Mouse (Mus musculus) T-helper 2 cell (primary cell): Measurements from ENCODE around the gene Cacna1s.

Experiments
- in situ Hi-C: fragments of 300-600 bp; cut with MboI, MseI; formaldehyde crosslinking; loops from one replicate; pipeline ENCODE4 v1.15.1; 2025; ENCODE audit warnings: high pct_unique_total_duplicates

Gene Cacna1s

DNA sequence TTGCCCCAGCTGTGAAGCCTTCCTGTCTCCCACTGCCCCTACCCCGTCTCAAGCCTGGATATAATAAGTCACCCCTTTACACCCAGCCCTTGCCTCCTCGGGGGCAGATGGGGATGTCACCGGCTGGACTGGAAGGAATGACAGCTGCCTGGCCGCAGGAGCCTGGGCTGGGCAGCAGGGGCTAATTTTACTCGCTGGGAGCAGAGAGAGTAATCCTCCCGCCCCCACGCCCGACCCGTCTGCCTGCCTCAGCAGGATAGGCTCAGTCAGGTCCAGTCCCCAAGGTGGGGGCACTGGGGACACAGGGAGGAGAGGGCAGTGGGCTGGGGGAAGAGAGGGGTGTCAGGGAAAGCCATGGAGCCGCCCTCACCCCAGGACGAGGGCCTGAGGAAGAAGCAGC is at the start of gene Cacna1s:
Gene Cacna1s, plus strand, starts transcription at position 204 of the 400 bp plus-strand sequence.
- in situ Hi-C loops: no loop called here

DNA sequence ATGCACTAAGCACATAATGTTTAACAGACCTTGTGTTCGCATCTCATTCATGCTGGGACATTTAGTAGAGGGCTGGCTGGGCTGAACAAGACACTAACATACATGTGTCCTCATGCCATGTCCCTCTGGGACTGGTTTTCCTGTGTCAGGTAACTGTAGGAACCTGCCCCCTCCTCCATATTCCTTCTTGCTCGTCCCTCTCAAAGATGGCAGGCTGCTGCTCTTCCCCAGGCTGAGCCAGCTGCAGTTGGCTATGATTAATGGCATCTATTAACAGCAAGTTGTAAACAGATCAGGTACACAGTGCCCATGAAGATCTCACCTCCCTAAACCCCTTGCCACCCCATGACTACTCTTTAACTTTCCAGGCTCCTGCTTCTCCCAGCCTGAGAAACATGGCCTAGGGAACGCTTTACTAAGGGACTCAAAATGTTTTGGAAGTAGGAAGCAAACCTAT is 46.2 kb upstream of the Cacna1s start, which contains the start of gene Igfn1:
Gene Igfn1, minus strand, starts transcription at position 51 of the 457 bp plus-strand sequence.
- in situ Hi-C loops: loop anchor here (10.0 kb wide), 1 partner anchor 272 kb away; no protein-coding TSS in a partner anchor

- in situ Hi-C loops: loop anchor here (10.0 kb wide), 1 partner anchor 273 kb away; no protein-coding TSS in a partner anchor
Measured at GRCm38 (mm10) chr1:136007211-136008158, 45.1 kb upstream of the Cacna1s start, which contains the start of gene Tmem9. Tmem9 (plus strand) TSS chr1:136008150.

DNA sequence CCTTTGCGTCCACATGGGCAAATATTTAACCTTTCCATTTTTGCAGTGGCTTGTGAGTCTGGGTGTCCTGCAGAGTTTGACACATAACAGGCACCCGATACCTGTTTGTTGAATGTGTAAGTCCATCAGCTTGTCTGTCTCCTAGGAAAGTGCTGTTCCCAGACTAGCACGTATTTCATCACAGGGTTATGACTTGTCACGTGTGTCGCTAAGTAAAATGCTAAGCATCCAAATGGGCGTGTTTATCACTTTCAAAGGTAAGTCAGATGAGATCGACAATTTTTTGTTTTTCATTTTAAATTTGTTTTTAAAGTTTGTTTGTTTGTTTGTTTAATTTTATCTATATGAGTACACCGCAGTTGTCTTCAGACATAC is 44.4 kb upstream of the Cacna1s start:
- in situ Hi-C loops: loop anchor here (10.0 kb wide), 1 partner anchor 273 kb away; no protein-coding TSS in a partner anchor

DNA sequence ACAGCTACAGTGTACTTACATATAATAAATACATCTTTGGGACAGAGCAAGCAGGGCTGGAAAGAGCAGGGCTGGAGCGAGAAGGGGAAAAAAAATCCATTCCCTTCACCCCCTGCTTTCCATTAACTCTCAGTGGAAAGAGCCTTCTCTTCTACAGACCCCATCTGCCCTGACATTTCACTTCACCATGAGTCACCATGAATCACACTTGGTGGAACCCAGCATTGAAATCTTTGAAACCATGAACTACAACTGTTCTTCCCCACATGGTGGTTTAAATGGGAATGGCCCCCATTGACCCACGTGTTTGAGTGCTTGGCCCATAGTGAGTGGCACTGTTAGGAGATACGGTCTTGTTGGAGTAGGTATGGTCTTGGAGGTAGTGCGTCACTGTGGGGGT is 42.3 kb upstream of the Cacna1s start:
- in situ Hi-C loops: no loop called here

DNA sequence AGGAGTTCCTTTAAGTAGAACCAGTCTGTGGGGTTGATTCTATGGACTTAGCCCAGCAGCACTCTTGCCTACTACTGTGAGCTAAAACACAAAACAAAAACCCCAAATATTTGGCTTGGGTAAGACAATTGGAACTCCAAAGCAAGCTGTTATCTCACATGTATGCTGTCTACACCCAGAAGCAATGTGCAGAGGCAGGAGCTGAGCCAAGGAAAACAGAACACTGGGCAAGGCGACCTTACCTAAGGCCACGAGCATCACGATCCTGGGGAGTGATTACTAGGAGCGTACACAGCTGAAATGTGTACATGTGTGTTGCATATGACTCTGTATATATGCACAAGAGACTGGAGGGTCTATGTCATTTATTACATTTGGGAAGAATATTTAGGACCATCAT is 39.0 kb upstream of the Cacna1s start:
- in situ Hi-C loops: no loop called here

GRCm38 (mm10) chr1:136014796-136015502 is 37.6 kb upstream of the Cacna1s start:
- in situ Hi-C loops: no loop called here

- in situ Hi-C loops: no loop called here
Measured at GRCm38 (mm10) chr1:136017307-136017706, 35.2 kb upstream of the Cacna1s start.

DNA sequence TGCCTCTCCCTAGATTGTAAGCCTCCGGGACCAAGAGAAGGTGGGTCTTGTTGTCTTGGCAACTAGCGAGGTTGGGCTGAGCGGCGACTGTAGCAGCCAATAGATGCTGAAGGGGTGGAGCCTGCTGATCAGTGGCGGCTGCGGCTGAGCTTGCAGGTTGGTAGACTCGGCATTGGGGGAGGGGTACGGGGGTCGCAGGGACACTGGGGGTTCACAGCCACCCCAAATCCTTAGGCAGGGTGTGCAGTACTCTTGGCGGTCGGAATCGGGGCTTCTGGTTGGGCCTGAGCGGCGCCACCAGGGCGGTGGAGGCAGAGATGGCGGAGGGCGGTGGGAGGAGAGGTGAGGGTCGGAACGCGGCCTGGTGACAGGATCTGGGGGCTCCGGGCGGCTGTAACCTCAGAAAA is 34.6 kb upstream of the Cacna1s start:
- in situ Hi-C loops: no loop called here

DNA sequence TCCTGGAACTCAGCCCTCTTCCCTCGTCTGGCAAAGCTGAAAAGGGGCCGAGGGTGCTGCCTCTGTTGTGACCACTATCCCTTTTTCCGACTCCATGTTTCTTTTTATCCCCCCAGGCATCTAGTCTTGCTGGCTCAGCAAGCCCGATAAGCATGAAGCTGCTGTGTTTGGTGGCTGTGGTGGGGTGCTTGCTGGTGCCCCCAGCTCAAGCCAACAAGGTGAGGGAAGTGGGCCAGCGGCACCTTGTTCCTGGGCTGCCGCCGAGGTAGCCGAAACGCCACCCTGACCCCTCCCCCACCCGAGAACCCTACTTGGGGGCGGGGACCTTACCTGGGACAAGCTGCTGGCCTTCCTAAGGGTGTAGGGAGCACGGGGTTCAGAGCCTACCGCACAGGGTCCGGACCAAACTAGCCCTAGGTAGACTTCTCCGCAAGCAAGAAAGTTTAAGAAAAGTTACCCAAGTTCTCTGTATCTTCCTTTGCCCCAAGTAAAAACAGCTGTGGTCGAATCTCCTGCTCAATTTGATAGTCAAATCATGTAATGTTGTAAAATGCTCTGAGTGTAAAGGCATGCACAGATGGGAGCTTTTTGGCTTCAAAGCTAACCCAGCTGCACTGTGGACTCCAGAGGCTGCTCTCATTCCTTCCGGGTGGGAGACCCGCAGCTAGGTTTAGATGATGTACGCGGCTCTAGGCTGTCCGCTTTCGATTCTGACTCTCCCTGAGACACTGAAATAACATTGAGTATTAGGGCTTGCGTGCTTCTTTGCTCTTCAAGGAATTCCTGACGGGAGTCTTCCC is 34.0 kb upstream of the Cacna1s start:
- in situ Hi-C loops: no loop called here

- in situ Hi-C loops: no loop called here
Measured at GRCm38 (mm10) chr1:136030201-136030600, 22.3 kb upstream of the Cacna1s start.

GRCm38 (mm10) chr1:136031697-136032096 is 20.9 kb upstream of the Cacna1s start:
- in situ Hi-C loops: no loop called here

GRCm38 (mm10) chr1:136032961-136033360 is 19.6 kb upstream of the Cacna1s start:
- in situ Hi-C loops: no loop called here

DNA sequence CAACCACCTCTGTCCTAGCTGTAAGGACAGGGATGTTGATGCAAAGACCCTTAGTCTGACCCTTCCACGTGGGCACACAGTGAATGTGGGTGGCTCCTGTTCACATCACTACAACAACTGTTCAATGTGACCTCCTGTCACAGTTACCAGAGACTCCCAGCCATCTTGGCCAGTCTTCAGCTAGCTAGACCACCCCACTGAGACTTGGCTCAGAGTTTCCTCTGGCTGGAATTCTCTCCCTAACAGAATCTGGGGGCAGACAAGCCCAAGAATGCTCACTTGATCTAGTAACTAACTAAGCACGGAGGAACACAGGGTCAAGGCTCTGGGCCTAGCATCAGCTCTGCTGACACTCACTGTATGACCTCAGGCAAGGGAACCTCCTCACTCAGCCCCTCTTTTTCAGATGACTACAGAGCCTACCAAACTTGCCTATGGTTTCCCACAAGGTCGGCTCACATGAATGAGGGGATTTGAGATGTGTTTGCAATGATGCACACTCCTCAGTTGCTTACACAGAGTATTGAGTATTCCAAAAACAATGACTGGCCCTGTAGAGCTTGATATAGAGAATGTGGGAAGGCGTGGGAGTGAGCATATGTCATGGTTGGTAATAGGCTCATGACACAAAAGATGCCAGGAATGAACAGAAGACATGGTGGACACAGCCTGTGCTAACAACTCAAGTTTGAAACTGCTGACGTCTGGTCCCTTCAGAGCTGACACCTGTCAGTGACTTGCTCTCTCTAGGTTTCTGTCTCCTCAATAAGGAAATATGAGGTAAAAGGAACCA is 13.6 kb upstream of the Cacna1s start:
- in situ Hi-C loops: no loop called here

DNA sequence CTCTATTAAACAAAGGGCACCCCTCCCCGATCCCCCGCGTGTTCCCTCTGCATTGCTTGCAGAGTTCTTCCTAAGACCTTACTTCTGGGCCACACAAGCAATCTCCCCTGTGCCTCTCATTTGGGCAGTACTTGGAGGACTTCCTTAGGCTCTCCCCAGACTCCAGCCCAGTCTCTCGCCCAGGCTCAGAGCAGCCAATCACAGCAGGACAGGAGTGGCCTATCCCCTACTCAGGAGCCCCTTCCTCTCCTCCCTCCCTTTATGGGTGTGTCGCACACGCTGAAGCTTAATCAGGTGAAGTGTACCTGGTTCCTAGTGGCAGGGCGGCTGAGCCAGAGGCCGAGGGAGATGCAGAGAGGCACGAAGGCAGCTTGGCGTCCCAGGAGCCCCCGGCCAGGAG is 12.1 kb upstream of the Cacna1s start:
- in situ Hi-C loops: loop anchor here (10.0 kb wide), 1 partner anchor 64 kb away; no protein-coding TSS in a partner anchor

DNA sequence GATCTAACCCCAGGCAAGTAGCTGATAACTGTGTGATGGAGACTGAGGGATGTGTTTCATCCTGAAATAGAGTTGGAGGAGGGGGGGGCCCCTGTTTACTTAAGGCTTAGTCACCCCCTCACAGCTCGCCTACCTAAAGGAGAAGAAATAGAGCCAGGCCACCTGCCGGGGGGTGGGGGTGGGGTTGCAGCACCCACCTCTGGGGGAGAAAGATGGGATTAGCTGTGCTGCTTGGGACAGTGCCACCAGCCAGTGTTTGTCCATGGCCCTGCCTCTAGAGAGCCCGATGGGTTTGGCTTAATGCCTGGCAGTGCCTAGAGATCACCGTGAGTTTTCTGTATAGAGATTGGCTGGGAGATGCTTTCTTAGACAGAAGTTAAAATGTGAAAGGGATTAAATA is 11.7 kb upstream of the Cacna1s start:
- in situ Hi-C loops: loop anchor here (10.0 kb wide), 1 partner anchor 64 kb away; no protein-coding TSS in a partner anchor

DNA sequence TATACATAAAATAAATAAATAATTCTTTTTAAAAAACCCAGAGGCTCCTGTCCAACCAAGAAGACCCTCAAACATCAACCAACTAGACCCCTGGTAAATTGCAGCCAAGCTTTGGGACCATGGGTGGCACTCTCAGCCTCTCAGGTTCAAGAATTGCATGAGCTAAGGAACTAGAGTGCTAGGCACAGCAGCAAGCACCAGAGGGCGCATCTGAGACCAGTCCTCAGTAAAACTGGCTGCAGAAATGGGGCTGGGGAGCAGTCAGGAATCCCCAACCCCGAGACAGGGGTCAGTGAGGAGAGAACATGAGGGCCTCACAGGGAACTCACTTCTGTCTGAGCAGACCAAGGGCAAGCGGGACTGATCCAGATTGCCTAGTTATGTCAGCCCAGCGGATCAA is 6.8 kb upstream of the Cacna1s start:
- in situ Hi-C loops: loop anchor here (5.0 to 10.0 kb wide), 2 partner anchors 59 to 422 kb away; partner anchors contain the start of gene Kif14

- in situ Hi-C loops: loop anchor here (5.0 to 10.0 kb wide), 2 partner anchors 57 to 420 kb away; partner anchors contain the start of gene Kif14
Measured at GRCm38 (mm10) chr1:136047432-136047831, 5.1 kb upstream of the Cacna1s start.

DNA sequence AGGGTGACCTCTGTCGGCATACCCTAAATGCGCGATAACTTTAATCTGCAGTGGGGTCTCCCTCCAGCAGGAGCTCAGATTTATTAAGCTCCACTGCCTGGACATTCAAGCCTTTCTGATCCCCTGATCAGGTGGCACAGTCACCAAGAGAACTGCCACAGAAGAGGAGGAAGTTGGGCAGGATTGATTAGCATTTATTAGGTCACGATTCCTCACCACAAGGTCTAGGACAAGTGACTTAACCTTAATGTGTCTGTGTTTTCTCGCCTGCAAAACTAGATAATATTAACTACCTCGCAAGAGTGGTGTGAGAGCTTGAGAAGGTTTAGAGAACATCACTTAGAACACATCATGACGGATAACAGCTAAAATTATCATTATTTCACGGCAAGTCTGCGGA is 4.7 kb upstream of the Cacna1s start:
- in situ Hi-C loops: loop anchor here (5.0 to 10.0 kb wide), 2 partner anchors 57 to 419 kb away; partner anchors contain the start of gene Kif14
